Mouse (Mus musculus): ENCODE data around the gene March10. TPM values are rescaled to one million over a fixed set of nuclear protein-coding genes. Genes with fewer than 3 reads are reported as not detected.

March10 gene
- polyA plus RNA-seq, 1 experiment from 2014 or later = not detected

GRCm38 (mm10) chr11:105402355-105402754 is 54.2 kb downstream of the March10 start:
- no peaks in the 10 kb centered on the region for H3K9me3 ChIP-seq (replicated peaks)
- WGBS = 37% methylated on average over 9 of the region's 9 CpGs

GRCm38 (mm10) chr11:105390290-105390689 is 66.2 kb downstream of the March10 start:
- Histone ChIP-seq H3K36me3 (no peaks in the 10 kb centered on the region), H3K9ac (no peak overlapping the region), H3K9me3 (replicated peaks) (no peaks in the 10 kb centered on the region), H3K4me2 (no peak overlapping the region), H3K27ac (no peak overlapping the region), H3K4me3 (no peak overlapping the region), H3K27me3 (no peaks in the 10 kb centered on the region), H3K4me1 (replicated peaks) (0 out of 2 replicates have a peak, but pooled peaks cover 3% of the 10 kb centered on the region)
- WGBS = 85% methylated on average over 7 of the region's 7 CpGs
- ATAC-seq (replicated peaks; ENCODE audit: insufficient number of reproducible peaks, insufficient read depth, low FRiP score, low read depth) = no peak

More at GRCm38 (mm10) chr11:105402355-105402754, 54.2 kb downstream of the March10 start:
- no peaks in the 10 kb centered on the region for H3K27me3 ChIP-seq
- H3K4me3 ChIP-seq = no peak overlapping the region
- no peak overlapping the region for H3K27ac ChIP-seq
- no peak overlapping the region for H3K4me2 ChIP-seq
- H3K36me3 ChIP-seq = no peaks in the 10 kb centered on the region
- H3K9ac ChIP-seq = no peak overlapping the region
- no peak for ATAC-seq (replicated peaks; ENCODE audit: insufficient number of reproducible peaks, insufficient read depth, low FRiP score, low read depth)
- H3K4me1 ChIP-seq (replicated peaks) = peaks cover 7% of the 10 kb centered on the region

- no peaks in the 10 kb centered on the region for H3K27me3 ChIP-seq
- H3K4me2 ChIP-seq = no peak overlapping the region
- H3K9me3 ChIP-seq (replicated peaks) = no peaks in the 10 kb centered on the region
- no peak for ATAC-seq (replicated peaks; ENCODE audit: insufficient number of reproducible peaks, insufficient read depth, low FRiP score, low read depth)
- WGBS = 67% methylated on average over 2 of the region's 2 CpGs
- H3K4me3 ChIP-seq = no peak overlapping the region
- no peaks in the 10 kb centered on the region for H3K36me3 ChIP-seq
- 0 out of 2 replicates have a peak, but pooled peaks cover 3% of the 10 kb centered on the region for H3K4me1 ChIP-seq (replicated peaks)
- H3K9ac ChIP-seq = no peak overlapping the region
- no peak overlapping the region for H3K27ac ChIP-seq
These were observed 67.9 kb downstream of the March10 start for GRCm38 (mm10) chr11:105388636-105389035.

- WGBS = 88% methylated on average over 9 of the region's 9 CpGs
- no peak for ATAC-seq (replicated peaks; ENCODE audit: insufficient number of reproducible peaks, insufficient read depth, low FRiP score, low read depth)
These were observed 71.3 kb downstream of the March10 start for GRCm38 (mm10) chr11:105385266-105385665.

GRCm38 (mm10) chr11:105375821-105376235 is 80.7 kb downstream of the March10 start:
- WGBS = 92% methylated on average over 1 of the region's 1 CpGs
- no peak for ATAC-seq (replicated peaks; ENCODE audit: insufficient number of reproducible peaks, insufficient read depth, low FRiP score, low read depth)
- Histone ChIP-seq H3K4me1 (replicated peaks) (peaks cover 29% of the 10 kb centered on the region), H3K36me3 (no peaks in the 10 kb centered on the region), H3K4me2 (no peak overlapping the region), H3K9ac (no peak overlapping the region), H3K9me3 (replicated peaks) (no peaks in the 10 kb centered on the region), H3K27ac (no peak overlapping the region), H3K4me3 (no peak overlapping the region), H3K27me3 (no peaks in the 10 kb centered on the region)

More at GRCm38 (mm10) chr11:105385266-105385665, 71.3 kb downstream of the March10 start:
- Histone ChIP-seq H3K27ac (no peak overlapping the region), H3K4me3 (no peak overlapping the region), H3K9ac (no peak overlapping the region), H3K4me1 (replicated peaks) (no peaks in the 10 kb centered on the region), H3K36me3 (no peaks in the 10 kb centered on the region), H3K9me3 (replicated peaks) (no peaks in the 10 kb centered on the region), H3K27me3 (no peaks in the 10 kb centered on the region), H3K4me2 (no peak overlapping the region)

- H3K4me3 ChIP-seq = no peak overlapping the region
- peak overlapping the region; percentile 65 for H3K27ac ChIP-seq
- no peaks in the 10 kb centered on the region for H3K36me3 ChIP-seq
- H3K27me3 ChIP-seq = no peaks in the 10 kb centered on the region
- H3K4me1 ChIP-seq (replicated peaks) = peaks cover 29% of the 10 kb centered on the region
- H3K9ac ChIP-seq = no peak overlapping the region
- WGBS = 52% methylated on average over 10 of the region's 10 CpGs
- no peaks in the 10 kb centered on the region for H3K9me3 ChIP-seq (replicated peaks)
- peak; percentile 54 for ATAC-seq (replicated peaks; ENCODE audit: insufficient number of reproducible peaks, insufficient read depth, low FRiP score, low read depth)
- 0 out of 2 replicates have a peak overlapping the region, but pooled peaks have one; percentile 4 for H3K4me2 ChIP-seq
These were observed 81.9 kb downstream of the March10 start for GRCm38 (mm10) chr11:105374526-105375175.

GRCm38 (mm10) chr11:105373881-105374280 is 82.7 kb downstream of the March10 start:
- 51% methylated on average over 8 of the region's 8 CpGs for WGBS
- ATAC-seq (replicated peaks; ENCODE audit: insufficient number of reproducible peaks, insufficient read depth, low FRiP score, low read depth) = no peak
- no peaks in the 10 kb centered on the region for H3K36me3 ChIP-seq
- no peaks in the 10 kb centered on the region for H3K27me3 ChIP-seq
- no peak overlapping the region for H3K4me2 ChIP-seq
- no peaks in the 10 kb centered on the region for H3K9me3 ChIP-seq (replicated peaks)
- no peak overlapping the region for H3K4me3 ChIP-seq
- H3K27ac ChIP-seq = peak overlapping the region; percentile 65
- no peak overlapping the region for H3K9ac ChIP-seq
- H3K4me1 ChIP-seq (replicated peaks) = peaks cover 28% of the 10 kb centered on the region

GRCm38 (mm10) chr11:105371818-105372217 is 84.7 kb downstream of the March10 start:
- Histone ChIP-seq H3K9ac (no peak overlapping the region), H3K4me3 (no peak overlapping the region), H3K27me3 (no peaks in the 10 kb centered on the region), H3K4me2 (no peak overlapping the region), H3K27ac (no peak overlapping the region), H3K36me3 (no peaks in the 10 kb centered on the region), H3K9me3 (replicated peaks) (no peaks in the 10 kb centered on the region), H3K4me1 (replicated peaks) (peaks cover 26% of the 10 kb centered on the region)
- WGBS = 65% methylated on average over 9 of the region's 9 CpGs
- ATAC-seq (replicated peaks; ENCODE audit: insufficient number of reproducible peaks, insufficient read depth, low FRiP score, low read depth) = no peak

- H3K9ac ChIP-seq = no peak overlapping the region
- no peak overlapping the region for H3K4me2 ChIP-seq
- no peaks in the 10 kb centered on the region for H3K36me3 ChIP-seq
- H3K9me3 ChIP-seq (replicated peaks) = no peaks in the 10 kb centered on the region
- 80% methylated on average over 13 of the region's 13 CpGs for WGBS
- H3K27ac ChIP-seq = no peak overlapping the region
- ATAC-seq (replicated peaks; ENCODE audit: insufficient number of reproducible peaks, insufficient read depth, low FRiP score, low read depth) = no peak
- no peak overlapping the region for H3K4me3 ChIP-seq
- H3K27me3 ChIP-seq = no peaks in the 10 kb centered on the region
- H3K4me1 ChIP-seq (replicated peaks) = peaks cover 38% of the 10 kb centered on the region
These were observed 86.8 kb downstream of the March10 start for GRCm38 (mm10) chr11:105369526-105370386.

GRCm38 (mm10) chr11:105368833-105369232 is 87.7 kb downstream of the March10 start:
- no peak for ATAC-seq (replicated peaks; ENCODE audit: insufficient number of reproducible peaks, insufficient read depth, low FRiP score, low read depth)
- H3K9me3 ChIP-seq (replicated peaks) = no peaks in the 10 kb centered on the region
- WGBS = 66% methylated on average over 5 of the region's 5 CpGs
- no peaks in the 10 kb centered on the region for H3K27me3 ChIP-seq
- H3K4me2 ChIP-seq = no peak overlapping the region
- no peak overlapping the region for H3K27ac ChIP-seq
- no peak overlapping the region for H3K9ac ChIP-seq
- peaks cover 38% of the 10 kb centered on the region for H3K4me1 ChIP-seq (replicated peaks)
- H3K4me3 ChIP-seq = no peak overlapping the region
- no peaks in the 10 kb centered on the region for H3K36me3 ChIP-seq

- Histone ChIP-seq H3K36me3 (no peaks in the 10 kb centered on the region), H3K9me3 (replicated peaks) (no peaks in the 10 kb centered on the region), H3K4me1 (replicated peaks) (peaks cover 46% of the 10 kb centered on the region), H3K4me3 (no peak overlapping the region), H3K27ac (0 out of 2 replicates have a peak overlapping the region, but pooled peaks have one; percentile 7), H3K4me2 (no peak overlapping the region), H3K27me3 (no peaks in the 10 kb centered on the region), H3K9ac (no peak overlapping the region)
- ATAC-seq (replicated peaks; ENCODE audit: insufficient number of reproducible peaks, insufficient read depth, low FRiP score, low read depth) = no peak
- 58% methylated on average over 3 of the region's 3 CpGs for WGBS
These were observed 89.4 kb downstream of the March10 start for GRCm38 (mm10) chr11:105367163-105367562.

All from heart, embryonic 15.5 days (tissue).